Mouse (Mus musculus) cerebellum, adult 11 months (tissue): ENCODE data around the gene Lax1.
"Not testable (repeated sequence)": the region's sequence is repeated elsewhere in the genome, so short reads cannot be mapped to it uniquely, and the experiment has no call there.

Experiments
- DNase-seq: peaks from one replicate; pipeline ENCODE4 v3.0.0; 2022

Lax1 gene

DNA sequence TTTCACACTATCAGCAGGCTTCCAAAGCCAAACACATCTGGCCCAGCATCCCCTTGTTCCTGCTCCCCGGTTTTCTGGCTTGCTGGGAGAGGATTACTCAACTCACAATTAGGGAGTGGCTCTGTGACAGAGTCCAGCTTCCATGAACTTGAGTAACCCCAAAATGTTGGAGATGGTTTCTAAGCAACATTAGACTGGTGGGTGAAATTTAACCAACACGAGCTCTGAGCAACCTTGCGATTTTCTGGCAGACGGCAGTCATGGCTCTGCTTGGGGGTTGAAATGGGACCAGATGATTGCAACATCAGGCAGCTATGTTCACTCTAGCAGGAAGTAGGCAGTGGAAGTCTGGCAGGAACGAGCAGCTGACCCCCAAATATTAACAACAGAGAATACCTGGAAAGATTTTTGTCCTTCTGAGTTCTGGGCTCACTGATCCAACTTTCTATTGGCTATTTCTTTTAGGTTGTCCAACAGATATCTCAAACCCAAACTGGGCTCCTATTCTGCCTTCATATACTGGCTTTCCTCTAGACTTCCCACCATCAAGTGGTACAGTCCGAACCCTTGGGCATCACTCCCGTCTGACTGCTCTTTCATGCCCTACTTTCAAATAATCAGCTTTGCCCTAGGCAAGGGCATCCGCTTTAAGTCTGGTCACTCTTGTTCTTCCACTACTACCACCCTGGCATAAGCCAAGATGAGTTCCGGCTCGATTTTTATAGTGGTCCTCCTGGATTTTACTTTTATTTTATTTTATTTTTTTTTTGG is 4.0 kb downstream of the Lax1 start:
- DNase-seq = no peak

DNA sequence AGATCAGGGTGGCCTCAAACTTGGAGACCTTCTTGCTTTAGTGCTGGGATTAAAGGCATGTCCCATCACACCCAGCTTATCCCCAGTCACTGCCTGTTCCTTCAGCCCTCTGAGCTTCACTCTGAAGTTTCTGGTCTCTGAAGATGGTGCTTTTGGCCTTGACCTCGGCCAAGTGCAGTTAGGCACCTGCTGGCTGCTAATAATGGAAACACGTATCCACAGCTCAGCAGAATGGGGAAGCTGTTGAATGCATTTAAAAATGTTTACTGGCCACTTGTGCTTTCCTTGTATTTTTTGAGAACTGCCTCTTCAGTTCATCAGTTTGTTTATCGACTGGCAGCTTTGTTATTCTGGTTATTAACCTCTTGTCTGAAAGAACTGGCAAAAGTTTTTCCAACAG is 18.1 kb downstream of the Lax1 start:
- DNase-seq = no peak

DNA sequence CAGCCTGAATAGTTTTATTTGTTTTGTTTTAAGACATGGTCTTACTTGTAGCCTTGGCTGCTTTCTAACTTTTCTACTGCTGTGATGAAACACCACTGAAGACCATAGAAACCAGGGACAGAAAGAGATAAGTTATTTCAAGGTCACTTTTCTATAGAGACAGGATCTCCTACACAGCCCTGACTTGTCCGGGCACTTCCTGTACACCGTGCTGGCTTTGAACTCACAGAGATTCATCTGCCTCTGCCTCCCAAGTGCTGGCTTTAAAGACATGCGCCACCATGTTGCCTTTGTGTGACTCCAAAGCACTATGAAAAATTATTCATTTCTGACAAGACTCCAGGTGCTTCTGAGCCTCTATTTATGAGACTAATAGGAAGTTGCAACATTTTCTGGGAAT is 18.6 kb downstream of the Lax1 start:
- no peak for DNase-seq

DNA sequence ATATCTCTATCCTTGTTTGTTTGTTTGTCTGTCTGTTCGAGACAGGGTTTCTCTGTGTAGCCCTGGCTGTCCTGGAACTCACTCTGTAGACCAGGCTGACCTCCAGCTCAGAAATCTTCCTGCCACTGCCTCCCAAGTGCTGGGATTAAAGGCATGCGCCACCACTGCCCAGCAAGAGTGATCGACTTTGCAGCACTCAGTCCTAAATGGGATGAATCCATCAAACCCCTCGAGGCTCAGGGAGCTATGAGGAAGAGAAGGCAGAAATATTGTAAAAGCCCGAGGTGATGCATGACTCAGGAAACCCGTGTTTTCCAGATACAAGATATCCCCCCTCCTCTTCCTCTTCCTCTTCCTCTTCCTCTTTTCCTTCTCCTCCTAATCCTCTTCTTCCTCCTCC is 19.1 kb downstream of the Lax1 start:
- DNase-seq = no peak

DNA sequence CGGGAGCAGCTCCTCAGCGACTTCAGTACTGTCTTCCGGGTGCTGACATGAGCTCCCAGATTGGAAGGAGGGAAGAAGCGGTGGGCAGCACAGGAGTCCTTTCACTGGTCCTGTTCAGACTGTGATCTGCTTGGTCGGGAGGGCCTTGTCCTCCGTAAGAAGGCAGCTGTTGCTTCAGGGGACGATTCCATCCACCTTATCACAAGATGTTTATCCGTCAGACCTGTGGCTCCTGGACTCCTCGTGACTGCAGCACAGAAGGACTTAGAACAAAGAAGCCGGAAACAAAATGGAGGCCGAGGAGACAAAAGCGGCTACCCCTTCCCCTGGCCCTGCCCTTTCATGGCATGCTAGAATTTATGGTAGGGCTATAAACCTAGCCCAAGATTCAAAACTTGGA is 19.7 kb downstream of the Lax1 start:
- DNase-seq = no peak

DNA sequence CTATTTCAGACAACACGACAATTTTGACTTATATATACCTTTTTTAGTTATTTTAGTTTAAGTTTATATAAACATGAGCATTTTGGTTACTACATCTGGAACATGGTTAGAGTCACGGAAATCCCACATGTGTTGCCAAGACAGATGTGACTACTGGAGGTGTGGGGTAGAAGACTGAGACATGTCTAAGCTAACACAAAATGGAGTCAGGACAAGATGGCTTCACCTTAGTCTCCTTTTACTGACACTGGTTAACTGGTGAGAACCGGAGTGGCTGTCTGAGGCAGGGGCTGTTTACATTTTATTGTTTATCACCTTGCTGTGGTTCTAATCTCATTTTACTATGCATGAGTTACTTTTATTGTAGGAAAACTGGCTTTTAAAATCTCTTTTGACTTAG is 21.3 kb downstream of the Lax1 start:
- no peak for DNase-seq

DNA sequence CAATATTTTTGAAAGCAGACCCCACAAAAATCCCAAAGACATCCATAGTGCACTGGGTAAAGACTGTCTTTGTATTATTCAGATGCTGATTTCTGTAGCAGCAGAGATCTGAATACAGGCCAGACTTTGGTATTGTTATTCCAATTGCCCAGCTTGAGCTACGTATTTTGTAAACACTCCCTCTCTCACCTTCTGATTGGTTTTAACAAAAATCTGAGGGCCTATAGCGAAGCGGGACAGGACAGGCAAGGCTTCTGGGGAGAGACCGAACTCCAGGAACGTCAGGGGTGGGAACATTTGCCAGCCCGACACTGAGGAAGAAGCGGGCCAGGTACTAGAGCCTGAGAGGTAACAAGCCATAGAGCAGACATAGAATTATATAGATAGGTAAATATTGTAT is 22.2 kb downstream of the Lax1 start:
- DNase-seq = no peak

DNA sequence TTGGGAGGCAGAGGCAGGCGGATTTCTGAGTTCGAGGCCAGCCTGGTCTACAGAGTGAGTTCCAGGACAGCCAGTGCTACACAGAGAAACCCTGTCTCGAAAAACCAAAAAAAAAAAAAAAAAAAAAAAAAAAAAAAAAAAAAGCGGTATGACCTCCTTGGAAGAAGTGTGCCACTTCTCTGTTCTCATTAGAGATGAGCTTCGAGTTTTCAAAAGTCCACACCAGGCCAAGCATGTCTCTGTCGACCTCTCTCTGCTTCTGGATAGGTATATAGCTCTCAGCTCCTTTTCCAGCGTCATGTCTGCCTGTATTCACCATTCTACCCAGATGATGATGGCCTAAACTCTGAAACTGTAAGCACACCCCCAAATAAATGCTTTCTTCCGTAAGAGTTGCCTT is 24.2 kb downstream of the Lax1 start:
- DNase-seq = not testable (repeated sequence)

DNA sequence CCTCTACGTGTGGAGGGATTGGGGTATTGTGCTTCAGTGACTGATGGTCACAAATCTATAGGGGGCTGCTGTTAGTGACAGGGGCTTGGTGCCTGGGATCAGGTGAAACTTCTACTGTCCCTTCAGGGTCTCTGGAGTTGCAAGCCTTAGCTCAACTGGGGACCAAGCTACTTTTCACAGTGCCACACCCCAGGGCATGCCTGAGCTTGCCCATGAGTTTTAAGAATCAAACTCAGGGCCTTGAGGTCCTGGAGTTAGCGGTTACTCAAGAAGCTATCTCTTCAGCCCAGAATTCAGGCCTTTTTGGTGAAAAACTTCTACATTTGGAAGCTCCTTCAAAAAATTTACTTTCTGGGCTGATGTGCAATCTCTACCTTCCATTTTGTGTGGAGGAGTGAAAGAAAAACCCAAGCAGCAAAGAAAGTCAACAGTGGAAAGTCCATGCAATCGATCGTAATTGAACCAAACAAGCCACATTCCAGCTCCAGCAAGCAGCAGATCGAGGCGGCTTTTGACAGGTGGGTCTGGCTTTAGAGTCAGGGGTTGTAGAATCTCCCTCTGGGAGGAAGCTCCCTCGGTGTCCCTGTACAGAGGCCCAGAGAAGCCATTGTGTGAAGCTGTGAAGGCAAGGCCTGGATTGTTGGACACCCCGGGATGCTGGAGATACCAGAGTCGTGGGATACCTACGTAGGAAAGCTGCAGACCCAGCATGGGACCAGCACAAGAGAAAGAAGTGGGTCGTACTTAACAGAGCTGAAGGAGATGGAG is 25.5 kb downstream of the Lax1 start:
- DNase-seq = no peak

DNA sequence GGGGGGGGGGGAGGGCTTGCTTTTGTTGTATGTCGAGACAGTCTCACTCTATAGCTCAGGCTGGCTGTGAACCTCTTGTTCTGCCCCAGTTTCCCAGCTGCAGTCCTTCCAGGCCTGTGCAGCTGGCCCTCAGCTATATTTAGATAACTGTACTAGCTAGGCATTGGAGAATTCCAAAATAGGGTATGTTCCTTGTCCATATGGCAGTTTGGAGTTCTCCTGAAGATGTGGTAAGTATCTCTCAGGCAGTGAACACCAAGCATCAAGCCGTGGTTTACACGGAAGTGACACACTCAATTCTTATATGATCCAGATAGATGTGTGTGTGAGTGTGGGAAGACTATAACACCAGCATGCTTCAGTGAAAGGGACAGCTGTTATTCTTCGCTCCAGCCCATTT is 26.5 kb downstream of the Lax1 start:
- no peak for DNase-seq

DNA sequence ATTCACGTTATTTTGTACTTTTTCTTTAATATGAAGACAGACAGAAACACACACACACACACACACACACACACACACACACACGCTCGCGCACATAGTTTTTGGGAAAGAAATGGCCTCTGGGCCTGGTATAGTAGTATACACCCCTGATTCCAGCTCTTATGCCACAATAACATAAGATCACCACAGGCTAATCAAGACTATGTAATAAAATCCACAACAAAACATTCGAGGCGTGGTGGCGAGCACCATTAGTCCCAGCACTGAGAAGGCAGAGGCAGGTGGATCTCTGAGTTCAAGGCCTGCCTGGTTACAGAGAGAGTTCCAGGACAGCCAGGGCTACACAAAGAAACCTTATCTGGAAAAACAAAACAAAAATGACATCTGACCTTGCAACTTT is 27.0 kb downstream of the Lax1 start:
- no peak for DNase-seq

DNA sequence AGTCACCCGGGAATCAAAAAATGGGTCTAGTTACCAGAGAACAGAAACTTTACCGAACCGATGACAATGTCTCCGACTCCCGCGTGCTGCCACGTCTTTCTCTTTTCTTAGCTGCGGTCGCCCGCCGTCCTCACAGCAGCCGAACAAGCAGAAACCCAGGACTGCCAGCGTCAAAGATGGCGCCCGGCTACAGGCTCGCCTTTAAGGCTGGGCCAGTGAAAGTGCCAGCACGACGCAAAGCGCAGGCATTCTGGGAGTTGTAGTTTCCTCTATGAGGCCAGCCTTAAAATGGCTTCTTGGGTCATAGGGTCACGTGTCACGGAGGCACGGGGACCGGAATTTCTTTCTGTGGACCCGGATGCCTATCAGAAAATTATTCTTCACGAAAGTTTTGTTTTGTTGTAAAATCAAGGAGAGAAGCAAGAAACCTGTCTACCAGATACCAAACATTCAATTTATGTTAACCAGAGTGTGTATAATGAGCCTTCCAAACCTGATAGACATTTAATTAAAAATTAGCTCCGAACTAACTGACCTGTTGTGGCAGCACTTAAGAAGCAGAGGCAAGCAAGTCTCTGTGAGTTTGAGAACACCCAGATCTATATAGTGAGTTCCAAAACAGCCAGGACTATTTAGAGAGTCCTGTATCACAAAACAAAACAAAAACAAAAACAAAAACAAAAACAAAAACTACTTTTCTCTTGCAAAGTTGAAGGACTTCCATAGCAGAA is 28.5 kb downstream of the Lax1 start, which contains the start of gene Gm38394:
Gene Gm38394 (minus strand): TSS at position 116 of the 731 bp plus-strand sequence.
- DNase-seq = peak; percentile 86

DNA sequence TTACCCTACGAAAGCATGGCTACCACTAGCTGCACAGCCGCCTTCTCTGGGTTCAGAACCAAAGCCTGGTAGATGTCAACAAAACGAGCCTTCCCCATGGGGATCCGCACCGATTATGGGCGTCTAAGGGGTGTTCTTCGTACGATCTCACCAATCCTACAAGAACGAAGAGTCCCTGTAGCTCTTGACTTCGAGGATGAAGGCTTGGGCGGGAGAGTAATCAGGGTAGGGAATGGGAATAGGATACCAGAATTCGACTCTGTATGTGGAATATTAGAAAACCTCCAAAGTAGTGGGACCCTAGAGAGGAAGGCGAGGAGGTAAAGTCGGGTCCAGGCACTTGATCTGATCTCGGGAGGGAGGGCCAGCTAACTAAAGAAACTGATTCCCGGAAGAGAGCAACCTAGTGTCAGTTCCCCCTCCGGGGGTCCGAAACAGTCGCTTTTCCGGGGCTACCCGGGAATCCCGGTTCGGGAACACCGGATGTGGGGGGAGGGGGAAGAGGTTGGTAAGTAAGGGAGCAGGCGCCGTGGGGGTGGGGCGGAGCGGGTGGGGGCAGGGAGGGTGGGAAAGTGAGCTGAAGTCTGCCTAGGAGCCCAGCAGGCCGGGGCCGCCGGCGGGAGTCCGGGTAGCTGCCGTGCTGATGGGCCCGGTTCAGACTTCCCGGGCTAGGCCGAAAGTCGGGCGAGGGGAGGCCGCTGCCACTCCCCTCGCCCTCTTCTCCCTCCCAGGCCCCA is 29.3 kb downstream of the Lax1 start, which contains the start of gene Zbed6:
Gene Zbed6 (minus strand): TSS at position 420 of the 737 bp plus-strand sequence.
- DNase-seq = peak; percentile 59

DNA sequence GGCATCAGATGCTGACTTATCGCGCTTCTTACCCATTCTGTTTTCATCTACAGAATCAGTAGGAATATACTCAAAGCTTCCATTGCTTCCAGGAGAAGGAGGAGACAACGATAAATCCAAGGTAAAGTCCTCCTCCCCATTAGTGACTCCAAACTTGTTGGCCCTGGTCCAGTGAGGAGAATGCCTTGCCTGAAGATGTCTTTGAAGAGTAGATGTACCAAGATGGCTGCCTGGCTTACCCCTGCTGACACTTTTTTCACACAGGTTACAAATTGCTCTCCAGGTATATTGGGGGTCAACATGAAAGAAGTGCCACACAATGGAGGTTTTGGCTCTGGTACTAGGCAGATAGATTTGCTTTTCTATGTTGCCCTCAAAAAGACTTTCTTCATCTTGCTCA is 31.0 kb downstream of the Lax1 start:
- no peak for DNase-seq

DNA sequence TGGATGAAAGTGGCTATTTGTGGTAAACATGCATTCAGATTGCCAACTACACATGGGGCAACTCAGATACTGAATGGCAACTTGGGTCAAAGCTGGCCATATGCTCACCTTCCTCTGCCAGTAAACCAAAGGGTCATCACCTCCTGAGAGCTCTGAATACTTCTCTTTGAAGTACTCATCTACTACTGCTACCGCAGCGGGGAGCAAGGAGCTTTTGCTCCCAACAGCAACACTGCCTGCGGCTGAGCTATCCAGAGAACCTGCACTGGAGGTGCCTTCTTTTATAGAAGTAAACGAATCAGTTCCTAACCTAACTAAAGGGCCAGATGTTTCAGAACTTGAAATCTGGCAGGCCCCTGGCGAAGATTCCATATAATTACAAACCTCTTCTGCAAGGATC is 33.1 kb downstream of the Lax1 start:
- no peak for DNase-seq

DNA sequence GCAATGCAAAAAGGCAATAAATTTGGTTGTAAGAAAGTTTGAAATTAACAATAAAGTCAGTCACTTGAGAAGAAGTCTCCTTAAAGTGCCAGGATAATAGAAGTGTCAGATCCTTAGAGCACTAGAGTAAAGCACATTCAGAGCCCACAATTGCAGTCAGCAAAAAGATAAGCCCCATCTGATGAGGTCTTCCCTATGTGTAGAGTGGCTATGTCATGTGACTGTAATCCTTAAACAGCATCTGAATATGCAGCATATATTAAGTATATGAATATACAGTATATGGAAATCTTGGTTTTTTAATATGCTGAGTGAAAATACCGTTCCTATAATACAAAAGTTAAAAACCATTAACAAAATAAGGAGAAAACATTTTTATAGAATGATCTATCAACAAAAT is 36.9 kb downstream of the Lax1 start:
- no peak for DNase-seq

DNA sequence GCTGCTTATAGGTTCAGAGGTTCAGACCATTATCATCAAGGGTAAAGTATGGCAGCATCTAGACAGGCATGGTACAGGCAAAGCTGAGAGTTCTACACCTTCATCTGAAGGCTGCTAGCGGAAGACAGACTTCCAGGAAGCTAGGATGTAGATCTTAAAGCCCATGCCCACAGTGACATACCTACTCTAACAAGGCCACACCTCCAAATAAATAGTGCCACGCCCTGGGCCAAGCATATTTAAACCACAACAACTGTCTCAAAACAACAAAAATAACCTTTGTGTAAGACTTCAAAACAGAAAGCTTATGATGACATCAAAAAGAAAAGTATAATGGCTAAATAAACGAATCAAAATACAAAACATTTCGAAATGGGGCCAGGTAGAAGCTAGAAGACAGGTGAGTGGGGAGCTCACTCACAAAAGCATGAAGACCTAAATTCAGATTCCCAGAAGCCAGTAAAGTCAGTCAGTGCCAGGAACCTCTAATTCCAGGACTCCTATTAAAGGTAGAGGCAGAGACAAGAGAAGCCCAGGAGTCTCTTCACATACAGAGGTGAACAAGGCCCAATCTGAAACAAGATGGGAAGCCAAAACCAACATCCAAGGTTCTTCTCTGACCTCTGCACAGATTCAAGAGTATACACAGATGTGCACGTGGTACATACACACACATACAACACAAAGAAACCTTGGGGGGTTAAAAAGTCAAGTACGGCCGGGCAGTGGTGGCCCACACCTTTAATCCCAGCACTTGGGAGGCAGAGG is 39.4 kb downstream of the Lax1 start:
- DNase-seq = no peak

DNA sequence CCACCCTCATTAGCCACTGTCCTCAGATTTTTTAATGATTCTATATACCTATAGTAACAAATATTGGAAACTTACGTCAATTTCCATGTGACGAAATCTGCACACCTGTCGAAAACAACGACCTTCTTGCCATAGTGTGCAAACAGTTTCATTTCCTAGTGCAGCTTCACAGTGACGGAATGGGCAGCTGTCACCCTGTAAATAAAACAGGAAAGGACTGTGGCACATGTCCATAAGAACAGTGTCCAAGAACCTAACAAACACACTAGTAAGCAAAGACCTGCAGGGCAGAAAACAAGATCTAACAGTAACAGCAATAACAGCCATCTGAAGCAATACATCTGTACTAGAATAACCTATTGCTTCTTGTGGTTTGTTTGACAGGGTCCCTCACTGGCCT is 44.3 kb downstream of the Lax1 start:
- no peak for DNase-seq

DNA sequence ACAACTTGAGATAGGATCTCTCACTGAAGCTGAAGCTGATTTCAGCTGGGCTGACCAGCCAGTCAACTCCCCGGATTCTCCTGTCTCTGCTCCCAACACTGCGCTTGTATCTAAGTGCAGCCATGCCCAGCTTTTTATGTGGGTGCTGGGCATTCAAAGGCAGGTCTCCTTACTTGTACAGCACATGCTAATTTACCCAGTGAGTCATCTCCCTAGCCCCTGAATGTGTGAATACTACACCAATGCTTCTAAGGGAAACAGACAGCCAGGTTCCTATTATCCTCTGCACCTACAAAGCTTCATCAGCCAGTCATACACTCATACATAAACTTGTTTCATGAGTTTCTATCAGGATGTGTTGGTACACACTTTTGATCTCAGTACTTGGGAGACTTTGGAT is 48.7 kb downstream of the Lax1 start:
- no peak for DNase-seq

DNA sequence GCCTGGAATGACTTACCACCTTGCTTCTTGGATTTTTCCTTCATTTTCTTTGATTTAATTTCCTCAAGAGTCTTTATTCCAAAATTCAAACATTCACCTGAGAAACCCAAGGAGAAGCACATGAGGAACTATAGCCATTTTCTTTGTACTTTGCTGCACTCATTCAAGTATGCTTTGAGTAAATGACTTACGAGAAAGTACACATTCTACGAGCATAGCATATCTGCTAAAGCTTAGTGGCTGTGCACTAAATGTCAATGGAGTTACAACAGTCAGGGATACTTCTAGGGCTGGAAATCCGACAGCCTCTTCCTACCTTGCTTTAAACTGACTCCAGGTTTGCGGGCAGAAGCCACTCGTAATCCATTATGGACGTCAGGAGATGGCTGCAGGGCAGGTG is 51.4 kb downstream of the Lax1 start:
- no peak for DNase-seq

DNA sequence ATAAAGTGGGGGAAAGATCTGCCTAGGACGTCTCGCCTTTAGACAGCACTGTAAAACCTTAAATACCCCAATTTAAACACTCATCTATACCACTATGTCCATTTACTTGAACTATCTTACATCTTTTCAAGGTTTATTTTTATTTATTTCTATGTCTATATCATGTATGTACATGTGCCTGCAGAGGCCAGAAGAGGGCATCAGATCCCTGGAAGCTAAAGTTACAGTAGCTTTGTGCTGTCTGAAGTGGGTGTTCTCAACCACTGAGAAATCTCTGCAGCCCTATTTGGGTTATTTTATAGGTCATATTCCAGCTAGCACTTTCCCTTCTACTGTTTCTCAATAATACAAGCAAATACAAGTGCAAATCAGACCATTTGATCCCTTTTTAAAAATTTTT is 57.7 kb downstream of the Lax1 start:
- no peak for DNase-seq
